Mouse (Mus musculus) cerebellum, adult 18-20 months (tissue): ENCODE results near the gene Dok5.

Experiments used
- DNase-seq, 2 experiments: peaks; one replicate each; pipeline ENCODE4 v3.0.0; 2021

Dok5 gene

DNA sequence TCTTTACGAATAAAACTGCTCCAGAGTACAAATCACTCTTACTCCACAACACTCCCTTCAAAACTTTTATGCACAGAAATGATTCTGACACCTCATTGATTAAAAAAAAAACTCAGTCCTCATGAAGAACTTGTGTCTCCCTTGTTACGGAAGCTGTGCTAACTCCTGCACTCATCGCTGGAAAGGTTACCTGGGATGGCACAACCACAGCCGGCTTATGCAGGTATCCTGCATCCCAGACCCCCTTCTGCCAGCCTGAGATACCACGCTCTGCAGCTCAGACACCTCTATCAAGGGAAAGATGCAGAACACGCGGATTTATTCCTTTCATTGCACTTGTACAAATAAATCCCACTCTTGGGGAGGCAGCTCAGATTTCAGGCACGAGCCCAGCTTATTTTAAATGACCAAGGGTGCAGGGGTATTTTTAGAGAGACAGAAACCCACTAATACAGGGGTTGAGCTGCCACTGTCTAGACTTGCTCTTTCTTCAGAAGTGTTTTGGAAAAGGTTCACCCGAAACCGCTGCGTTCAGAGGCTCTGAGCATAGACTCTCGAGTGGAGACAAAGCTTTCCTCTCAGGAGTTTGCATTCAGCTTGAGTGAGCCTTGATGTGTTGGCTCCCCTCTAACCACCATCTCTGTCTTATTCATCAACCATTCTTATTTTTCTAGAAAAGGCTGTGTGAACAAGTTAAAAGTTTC, 76.1 kb downstream of the Dok5 start:
- DNase-seq, result no peak

DNA sequence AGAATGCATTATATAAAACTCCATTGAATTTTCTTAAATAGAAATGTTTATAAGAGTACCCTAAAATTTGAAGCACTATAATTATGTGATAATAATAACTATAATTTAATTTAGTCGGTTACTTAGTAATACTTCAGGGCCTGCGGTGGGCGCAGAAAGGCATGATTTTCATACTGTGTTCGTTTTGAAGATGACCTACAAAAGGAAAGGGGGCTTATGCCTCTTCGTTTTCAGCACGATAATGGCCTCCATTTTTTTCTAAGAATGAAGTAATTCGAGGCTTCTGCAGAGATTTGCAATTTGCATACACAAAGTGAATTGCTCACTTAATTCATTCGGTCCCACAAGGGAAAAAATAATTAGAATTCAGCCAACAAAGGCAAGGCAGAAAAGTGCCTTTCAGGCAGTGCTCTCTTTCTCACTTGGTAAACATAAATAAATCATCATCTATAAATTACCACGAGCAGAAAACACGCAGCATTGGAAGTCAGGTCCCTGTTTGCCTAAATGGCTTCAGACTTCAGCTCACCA, 76.7 kb downstream of the Dok5 start:
- DNase-seq, result no peak

DNA sequence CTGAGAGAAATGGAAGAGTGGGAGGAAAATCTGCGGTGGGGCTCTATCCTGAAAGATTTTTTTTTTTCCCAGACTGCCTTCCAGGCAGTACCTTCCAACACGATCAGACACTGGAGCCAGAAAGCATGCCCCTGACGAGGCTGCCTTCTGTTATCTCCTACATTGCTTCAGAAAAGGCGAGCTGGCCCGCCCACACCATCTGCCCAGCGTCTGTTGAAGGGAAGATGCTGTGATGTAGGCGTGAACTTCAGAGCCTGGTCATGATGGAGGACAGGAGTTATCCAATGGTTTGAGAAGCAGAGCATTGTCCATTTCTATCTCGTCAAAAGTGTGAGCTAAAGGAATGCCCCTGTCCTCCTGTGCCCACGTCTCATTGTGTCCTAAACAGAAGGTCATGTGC, 79.7 kb downstream of the Dok5 start:
- peak; percentile 87 to 92 for DNase-seq

DNA sequence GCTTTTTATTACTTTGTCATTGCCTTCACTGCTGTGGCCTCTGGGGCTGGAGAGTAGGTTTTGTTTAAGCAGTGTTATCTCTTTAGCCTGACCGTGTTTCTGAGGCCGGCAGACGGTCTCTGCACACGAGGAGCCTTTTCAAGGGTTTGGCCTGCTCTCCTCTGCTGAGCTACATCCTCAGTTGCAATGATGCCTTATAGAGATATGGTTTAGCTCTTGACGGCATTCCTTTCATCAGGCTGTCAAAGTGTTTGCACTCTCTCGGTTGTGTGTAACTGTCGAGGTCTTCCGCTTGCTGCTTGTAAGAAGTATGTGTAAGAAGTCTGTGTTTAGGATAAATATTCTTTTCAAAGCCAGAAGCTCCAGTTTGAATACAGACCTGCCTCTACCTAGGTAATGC, 84.7 kb downstream of the Dok5 start:
- DNase-seq, result no peak

DNA sequence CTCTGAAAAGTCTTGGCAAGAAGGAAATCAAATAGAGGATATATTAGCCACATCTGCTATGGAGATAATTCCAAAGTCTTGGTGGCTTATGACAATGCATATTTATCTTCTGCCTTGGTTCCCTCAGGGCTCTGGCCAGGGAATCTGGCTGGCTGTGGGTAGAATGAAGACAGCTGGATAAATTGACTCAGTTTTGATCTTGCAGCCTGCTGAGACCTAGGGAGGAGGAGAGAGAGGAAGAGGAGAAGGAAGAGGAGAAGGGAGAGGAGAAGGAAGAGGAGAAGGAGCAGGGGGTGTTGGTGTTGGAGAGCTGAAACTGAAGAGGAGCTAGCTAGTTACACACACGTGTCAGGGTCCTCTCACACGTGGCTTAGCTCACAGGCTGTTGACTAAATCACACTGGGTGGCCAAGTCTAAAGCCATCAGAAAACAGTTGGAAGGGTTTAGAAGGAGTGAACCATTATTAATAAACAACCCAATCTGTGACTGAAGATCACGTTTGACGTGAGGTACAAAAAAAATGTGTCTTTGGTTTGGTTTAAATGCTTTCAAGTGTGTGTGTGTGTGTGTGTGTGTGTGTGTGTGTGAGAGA, 85.6 kb downstream of the Dok5 start:
- no peak for DNase-seq

DNA sequence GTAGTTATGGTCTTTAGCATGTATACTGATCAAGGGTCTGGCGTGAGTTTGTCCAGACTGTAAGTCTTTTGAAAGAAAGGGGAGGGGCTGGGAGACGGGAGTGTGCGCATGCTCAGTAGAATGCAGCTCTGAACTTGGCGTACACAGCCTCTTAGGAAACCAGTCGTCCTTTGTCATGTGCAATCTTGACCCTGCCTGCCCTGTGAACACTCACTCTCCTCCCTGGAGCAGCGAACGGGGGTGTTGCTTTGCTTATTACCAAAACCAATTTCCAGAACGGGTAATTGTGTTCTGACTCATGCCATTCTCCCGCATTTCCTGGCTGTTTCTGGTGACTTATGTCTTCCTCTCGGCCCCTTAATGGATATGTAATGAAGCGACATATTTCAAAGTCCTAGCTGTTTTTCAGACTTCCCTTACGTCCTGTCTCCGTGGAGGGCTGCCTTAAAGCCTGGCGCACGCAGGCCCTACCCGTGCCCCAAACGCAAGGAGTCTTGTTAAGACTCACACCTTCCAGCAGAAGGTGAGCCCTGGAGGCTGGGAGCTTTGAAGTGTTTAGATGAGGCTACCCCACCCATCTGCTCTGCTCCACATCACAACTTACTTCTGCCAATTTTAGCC, 95.3 kb downstream of the Dok5 start:
- no peak for DNase-seq

DNA sequence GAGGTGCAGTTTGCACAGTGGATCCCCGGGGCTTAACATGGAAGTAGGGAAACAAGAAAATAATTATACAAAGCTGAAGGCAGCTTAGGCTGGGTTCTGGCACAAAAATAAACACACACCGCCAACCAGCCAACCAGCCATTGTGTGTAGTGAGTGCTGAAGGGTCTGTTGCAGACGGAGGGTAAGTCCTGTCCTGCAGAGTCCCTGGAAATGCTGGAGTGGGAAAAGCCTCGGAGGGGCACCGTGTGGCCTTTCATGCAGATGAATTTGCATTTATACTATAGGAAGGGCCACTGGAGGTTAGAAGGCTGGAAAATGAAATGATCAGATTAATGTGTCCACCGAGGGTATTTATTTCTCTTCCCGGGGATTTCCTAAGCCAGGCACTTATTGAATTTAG, 97.2 kb downstream of the Dok5 start:
- DNase-seq, result no peak

DNA sequence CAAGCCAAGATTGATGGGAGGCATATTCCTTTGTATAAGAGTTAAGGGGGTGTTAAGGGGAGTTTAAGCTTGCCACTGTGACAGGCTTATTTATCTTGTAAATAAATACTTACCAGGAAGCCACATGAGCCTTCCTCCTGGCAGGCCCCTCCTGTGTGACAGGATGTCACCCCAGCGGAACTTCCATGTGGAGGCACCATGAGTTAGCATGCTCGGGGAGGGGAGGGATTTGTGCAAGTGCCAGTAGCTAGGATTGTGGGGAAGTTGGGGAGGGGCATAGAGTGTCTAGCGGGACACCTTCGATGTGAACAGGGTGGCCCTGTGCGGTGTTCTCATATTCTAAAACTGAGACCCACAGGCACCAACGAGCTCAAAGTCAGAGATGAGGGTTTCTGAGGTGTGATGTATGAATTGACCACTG, 97.6 kb downstream of the Dok5 start:
- DNase-seq, result no peak

DNA sequence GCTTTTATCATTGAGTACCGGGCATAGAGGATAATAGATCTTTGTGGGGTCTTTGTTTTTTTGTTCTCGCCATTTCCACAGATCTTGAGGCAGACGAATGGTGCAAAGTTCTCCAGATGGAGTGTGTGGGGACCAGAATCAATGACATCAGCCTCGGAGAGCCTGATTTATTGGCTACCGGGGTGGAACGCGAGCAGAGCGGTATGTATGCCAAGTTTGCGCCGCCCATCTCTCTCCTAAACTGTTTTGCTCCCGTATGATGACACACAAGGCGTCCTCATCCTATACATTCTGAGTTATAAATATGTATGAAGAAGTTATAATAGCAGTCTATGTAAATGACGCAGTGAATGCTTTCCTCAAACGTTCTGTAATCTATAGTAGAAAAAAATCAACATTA, 98.4 kb downstream of the Dok5 start:
- no peak for DNase-seq

DNA sequence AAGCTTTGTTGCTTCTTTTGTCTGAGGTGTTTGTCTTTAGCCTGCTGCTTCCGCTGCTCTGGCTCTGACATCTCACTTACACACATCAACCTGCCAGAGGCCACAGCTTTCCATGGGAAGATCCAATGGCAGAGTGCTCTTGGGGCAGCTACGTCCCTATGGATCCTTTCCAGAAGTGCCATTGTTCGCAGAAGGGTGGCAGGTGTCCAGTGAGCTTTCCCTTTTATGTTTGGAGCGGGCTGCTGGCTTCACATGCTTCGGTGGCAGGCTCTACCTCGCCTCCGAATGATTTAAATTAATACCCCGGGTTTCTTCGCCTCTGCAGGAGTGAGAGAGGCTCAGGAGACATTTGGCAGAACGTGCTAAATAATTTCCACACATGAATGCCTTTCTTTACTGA, 105.3 kb downstream of the Dok5 start:
- DNase-seq, result peak; percentile 63 to 65

DNA sequence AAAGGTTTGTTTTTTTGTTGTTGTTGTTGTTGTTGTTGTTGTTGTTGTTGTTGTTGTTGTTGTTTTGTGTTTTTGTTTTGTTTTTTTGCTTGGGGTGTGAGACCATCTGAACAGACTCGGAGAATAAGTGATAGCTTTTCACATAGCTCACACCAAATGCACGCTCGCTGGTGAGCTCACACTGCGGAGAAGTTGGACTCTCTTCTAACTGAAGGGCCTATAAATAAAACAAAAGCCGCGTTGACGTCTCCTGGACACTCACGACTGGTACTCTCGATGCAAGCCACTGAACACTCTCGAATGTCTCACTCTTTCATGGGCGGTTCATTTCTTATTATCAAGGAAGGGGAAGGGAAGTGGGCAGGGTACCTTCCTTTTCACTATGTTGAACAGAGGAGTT, 105.8 kb downstream of the Dok5 start:
- DNase-seq, result no peak

DNA sequence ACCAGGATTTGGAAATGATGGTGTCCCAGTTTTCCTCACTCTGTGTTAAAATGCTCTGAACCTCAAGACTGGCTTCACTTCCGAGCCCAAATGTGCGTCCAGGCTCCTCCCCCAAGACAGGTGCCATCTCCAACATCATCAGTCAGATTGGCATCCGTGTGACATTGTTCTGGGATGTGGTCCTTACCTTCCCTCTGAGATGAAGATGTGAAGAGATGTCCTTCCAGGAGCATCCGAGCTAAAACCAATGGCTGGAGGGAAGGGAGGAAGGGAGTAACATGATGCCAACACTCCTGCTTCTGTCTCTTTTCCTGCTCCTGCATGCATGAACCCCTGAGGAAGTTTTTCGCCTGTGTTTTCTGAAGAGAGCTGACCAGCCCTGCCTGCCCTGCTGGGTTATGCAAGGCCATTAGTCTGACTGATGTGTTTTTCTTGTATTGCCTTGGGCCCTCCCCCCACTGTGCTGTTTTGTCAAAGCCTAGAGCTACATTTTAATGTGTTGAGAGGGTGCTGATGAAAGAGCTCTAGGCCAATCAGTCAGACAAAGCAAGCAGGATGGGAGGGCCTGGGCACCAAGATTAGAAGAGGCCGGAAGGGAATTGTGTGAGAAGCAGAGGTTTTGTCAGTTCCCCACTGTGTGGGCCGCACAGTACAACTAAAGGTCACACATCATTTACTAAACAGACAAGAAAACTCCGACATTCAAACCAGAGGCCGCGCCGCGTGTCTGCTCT, 106.4 kb downstream of the Dok5 start:
- no peak for DNase-seq

DNA sequence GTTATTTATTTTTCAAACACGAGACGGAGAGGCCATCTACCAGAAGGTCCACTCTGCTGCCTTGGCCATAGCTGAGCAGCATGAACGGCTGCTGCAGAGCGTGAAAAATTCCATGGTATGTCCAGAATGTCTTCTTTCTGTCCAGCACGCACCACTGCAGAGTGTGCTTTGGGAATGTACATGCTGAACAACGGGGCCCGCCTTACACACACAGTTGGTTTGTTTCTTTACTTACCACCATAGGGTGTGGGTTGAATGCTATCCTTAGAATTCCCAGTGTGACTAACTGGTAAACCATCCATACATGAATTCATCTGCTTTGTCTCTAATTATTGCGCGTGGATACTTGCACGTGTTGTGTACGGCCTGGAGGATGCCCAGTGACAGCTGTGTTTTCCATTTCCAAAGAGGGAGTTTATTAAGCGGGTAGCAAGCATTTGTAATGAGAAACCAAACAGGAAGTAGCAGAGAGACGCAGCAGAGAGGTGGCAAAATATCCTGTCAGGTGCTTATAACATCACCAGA, 109.9 kb downstream of the Dok5 start:
- DNase-seq, result no peak

DNA sequence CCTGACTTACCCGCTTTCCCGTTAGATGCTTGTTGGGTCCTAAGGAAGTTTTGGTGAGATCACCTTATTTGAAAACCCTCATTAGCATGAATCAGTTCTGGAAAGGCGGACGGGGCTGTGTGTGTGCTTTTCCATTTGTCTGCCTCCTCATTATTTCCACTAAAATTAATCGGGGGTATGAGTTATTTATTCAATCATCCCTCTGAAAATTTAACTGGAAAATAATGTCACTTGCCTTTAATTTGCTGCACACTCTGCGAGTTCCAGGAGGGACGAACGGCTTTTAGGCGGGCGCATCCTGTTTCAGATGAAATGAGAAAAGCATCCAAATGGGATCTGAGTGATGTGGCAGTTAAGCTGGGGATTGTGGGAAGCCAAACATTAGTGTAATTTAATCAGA, 113.9 kb downstream of the Dok5 start:
- no peak for DNase-seq

DNA sequence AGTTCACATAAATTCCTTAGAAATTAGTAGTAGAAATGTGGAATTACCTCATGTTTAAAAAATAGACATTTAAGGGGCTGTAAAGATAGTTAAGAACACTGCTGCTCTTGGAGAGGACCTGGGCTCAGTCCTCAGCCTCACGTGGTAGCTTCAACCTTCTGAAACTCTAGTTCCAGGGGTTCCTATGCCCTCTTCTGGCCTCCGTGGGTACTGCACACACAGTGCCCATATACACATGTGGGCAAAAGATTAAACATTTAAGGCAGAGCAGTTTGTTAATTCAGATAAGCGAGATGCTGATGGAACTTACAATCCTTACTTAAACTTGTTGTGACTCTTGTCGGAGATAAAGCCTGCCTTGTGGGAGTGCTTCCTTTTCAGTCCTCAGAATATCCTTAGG, 118.5 kb downstream of the Dok5 start:
- no peak for DNase-seq

DNA sequence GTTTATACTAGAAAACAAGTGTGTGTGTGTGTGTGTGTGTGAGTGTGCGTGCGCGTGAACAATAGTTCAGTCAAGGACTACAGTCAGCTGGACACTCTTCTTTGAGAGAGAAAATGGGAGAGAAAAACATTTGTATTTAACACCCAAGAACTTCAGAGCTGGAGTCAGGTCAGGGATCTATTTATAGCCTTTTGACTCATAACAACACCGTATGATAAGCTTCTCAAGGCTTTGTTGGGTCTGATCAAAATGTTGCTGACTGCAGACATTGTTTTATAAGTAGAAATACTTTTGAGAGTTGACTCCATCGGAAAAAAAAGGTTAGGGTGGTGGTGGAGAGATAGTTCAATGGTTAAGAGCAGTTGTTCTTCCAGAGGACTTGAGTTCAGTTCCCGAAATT, 120.7 kb downstream of the Dok5 start:
- DNase-seq, result no peak

DNA sequence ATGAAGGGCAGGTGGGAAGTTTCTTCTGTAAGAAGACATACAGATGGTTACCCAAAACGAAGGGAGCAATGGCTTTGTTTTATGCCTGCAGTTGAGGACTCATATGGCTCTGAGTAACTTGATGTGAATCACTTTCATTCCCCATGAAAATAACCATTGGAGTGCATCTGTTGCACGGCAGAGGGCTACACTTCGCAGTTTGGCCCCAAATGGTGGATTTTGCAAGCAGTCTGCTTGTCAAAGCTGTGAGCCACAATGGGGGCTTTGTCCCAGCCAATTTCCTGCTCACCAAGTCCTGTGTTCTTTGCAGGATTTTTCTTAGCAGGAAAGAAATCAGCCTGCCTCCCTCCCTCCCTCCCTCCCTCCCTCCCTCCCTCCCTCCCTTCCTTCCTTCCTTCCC, 123.6 kb downstream of the Dok5 start:
- DNase-seq, result no peak

DNA sequence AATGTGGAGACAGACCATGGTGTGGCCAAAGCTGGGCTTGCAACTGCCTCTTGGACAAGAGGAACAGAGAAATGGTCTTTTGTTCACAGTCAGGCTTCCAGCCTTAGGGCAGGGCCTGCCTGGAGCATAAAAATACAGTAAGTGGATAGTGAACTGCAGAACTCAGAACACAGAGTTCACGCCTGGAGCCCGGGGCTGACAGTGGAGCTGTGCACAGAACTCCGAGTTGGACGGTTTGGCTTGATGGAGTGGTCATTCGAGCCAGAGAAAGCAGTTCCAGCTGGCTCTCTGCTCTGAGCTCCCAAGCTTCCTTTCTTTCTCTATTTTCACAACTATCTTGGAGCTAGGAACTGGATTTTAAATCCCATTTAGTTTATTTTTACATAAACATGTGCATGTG, 124.5 kb downstream of the Dok5 start:
- DNase-seq, result no peak

DNA sequence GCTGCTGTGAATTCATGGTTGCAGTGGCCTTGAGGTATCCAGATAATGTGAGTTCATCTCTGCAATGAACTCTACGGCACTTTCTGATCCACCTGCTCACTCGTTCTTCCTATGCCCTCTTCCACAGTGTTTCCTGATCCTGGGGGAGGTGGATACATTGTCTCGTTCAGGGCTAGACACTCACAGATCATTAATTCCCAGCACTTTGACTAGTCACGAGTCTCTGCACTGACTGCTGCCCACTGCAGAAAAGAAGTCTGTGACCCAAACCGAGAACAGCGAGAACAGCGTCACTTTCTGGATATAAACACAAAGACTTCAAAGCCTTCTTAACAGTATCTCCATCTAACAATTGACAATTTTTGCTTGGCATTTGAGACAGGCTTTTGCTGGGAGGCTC, 125.9 kb downstream of the Dok5 start:
- no peak for DNase-seq

DNA sequence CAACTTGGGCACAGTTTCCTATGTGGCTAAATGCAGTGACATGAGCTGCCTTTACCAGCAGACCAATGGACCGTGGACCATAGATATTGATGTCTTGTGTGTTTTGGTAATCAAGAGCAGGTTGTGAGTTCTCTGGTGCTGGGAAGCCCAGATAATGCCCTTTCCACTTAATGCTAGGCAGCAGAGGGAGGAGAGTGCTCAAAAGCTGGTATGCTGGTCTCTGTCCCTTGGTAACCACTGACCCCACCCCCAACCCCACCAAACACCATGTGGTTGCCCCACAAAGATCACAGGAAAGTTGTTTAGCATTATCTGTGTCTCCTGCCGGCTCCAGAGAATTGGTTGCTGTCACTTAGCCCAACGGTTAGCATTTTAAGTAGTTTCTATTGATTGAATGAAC, 127.0 kb downstream of the Dok5 start:
- DNase-seq, result no peak

DNA sequence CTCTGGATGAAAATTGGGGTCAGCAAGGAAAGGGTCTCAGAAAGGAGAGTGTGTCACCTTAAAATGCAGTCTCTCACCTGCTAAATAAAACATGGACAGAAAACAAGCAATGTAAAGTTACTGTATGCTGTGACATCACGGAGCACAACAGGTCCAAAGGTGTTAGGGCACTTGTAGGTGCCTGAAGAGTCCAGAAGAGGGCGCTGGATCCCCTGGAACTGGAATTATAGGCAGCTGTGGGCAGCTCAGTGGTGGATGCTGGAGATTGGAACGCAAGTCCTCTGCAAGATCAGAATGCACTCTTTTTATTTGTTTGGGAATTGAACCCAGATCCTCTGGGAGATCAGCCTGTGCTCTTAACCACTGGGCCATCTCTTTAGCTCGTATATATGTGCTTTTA, 129.0 kb downstream of the Dok5 start:
- no peak for DNase-seq

DNA sequence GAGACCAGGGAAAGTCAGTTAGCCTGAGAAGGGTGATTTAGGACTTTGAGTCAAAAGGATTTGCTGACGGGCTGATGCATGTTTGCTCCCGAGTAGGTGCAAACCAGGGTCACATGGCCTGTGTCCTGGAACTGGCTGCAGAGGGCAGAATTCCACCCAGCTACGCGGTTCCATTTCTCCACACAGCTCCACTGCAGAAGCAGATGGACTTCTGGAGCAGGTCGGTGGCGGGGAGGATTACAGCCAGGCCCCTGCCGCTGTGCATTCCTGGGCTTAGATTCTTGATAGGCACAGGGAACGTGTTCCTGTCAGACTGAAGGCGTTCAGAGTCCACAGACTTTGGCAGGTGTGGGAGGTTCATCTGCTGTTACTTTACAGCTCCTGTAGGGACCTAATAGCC, 131.2 kb downstream of the Dok5 start:
- no peak for DNase-seq

DNA sequence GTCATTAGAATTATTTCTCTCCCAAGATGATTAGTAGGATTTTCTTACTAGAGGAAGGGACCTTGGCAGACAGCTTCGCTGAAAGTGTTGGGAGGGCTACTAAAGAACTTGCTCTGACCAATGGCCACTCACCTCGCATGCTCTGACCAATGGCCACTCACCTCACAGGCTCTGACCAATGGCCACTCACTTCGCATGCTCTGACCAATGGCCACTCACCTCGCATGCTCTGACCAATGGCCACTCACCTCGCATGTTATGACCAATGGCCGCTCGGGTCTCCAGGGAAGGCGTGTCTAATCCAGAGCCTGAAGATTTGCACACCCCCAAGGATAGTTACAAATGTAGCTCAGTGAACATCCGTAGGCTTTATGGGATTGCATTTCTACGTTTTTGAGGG, 131.6 kb downstream of the Dok5 start:
- no peak for DNase-seq

DNA sequence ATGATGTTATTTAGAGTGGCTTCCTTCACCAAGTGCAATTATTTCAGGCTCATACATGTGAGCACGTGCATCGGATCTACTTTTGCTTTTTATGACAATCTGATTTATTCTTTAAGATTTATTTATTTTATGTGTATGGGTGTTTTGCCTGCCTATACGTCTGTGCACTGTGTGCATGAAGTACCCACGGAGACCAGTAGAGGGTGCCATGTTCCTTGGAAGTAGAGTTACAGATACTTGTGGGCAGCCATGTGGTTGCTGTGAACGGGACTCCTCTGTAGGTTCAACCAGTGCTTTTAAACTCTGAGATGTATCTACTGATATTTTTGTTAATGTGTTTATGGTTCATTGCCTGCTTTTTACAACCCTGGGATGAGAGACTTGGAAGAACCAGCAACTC, 132.4 kb downstream of the Dok5 start:
- DNase-seq, result no peak
